Mouse (Mus musculus) c-Kit-positive CD71-negative TER-119-negative erythroid progenitor cells, embryonic 14.5 days (primary cell): ENCODE measurements around the gene Kcnv2.

Source experiments
- DNase-seq: peaks from one replicate; pipeline ENCODE4 v3.0.0-alpha.2; 2013; ENCODE audit warnings: low read depth

Gene Kcnv2

DNA sequence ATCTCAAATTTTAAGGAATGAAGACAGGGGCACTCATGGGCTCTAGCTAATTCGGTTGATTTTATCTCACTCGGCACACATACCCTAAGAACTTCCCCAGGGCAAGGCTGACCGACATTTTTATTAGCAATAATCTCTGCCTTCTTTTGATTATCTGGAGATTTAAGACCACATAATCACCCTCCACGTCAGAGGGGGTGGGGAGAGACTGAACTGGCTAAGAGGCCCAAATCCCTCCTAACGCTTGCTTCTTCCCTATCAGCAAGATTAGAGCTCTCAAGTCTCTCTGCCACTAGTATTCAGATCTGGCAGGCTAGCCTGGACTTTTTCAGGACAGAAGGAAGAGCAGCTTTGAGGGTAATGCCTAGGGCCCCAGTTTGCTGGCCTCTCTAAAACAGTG, at the start of gene Kcnv2:
Gene Kcnv2 (plus strand): TSS at position 308 of the 400 bp plus-strand sequence.
- DNase-seq: no peak

DNA sequence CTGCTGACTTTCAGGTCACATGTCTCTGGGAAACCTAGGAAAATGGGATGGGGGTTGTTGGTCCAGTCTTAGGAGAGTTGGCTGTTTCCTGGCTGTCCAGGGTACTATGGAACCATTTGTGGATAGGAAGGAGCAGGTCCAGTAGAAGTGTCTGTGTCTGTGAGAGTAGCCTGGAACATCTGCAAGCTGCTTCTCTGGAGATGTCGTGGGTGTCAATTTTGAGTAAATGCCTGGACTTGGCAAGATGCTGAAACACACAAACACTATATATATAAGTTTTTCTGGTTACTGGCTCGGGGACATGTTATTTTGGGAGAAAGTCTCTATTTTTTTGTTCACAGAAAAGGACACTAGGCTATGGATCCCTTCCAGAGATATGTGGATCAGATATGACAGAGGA, 49.0 kb upstream of the Kcnv2 start:
- DNase-seq: no peak

DNA sequence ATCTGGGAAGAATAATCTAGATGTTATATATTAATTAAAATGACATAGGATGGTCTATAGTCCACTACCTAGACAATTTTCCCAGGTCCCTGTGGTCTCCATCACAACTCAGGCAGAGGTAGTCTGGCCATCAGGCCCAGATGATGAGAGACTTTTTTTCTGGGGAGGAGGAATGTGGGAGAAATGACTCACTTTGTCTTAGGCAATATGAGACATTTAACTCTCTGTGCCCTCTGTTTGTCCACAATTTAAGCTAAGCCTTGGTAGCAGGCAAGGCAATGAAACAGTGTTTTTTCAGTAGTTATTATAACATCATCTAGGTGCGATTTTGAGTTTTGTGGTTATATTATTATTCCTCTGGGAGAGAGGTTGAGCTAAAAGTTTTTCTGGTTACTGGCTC, 48.0 kb upstream of the Kcnv2 start:
- no peak for DNase-seq

DNA sequence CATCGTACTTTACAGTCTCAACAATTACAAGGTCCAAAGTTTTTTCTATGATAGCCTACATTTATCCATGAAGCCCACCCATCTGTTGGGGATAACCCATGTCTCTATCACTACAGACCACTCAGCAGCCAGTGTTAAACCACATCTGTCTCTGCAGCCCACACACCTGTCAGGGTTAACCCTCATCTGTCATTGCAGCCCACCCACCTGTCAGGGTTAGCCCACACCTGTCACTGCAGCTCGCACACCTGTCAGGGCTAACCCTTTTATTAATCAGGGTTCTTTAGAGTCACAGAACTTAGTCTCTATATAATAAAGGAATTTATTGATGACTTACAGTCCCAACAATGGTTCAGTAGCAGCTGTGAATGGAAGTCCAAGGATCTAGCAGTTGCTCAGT, 43.2 kb upstream of the Kcnv2 start:
- DNase-seq: no peak

DNA sequence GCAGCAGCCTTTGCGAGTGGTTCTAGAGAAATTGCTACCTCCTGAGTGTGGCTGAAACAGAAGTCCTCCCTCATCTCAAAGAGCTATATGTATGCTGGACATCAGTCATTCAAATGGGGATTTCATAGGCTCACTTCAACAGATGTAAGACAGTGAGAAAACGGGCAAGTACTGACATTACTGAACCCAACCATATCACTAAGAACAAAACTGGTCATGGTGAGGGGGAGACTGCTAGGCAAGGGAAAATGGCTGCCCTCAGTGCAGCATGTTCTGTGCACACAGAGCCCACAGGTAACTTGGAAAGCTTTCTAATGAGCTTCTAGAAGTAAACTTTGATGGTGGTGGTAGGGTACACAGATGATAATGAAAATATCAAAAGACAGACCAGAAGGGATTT, 12.3 kb upstream of the Kcnv2 start:
- DNase-seq: no peak

DNA sequence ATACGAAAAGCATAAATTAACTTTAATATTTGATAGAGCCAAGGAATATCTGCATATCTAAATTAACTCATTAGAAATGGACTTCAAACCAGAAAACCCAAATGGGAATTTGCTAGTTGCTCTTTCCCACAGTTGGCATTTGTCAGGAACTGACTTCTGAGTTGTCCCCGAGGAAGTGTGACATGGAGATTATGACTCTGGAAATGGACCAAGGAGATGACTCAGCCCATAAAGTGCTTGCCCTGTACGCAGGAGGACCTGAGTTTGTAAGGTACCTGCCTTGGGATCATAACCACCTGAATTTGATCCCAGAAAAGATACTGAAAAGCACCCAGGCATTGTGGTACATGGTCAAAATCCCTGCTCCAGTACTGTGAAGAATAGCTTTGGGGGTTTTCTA, 11.1 kb upstream of the Kcnv2 start:
- DNase-seq: no peak

DNA sequence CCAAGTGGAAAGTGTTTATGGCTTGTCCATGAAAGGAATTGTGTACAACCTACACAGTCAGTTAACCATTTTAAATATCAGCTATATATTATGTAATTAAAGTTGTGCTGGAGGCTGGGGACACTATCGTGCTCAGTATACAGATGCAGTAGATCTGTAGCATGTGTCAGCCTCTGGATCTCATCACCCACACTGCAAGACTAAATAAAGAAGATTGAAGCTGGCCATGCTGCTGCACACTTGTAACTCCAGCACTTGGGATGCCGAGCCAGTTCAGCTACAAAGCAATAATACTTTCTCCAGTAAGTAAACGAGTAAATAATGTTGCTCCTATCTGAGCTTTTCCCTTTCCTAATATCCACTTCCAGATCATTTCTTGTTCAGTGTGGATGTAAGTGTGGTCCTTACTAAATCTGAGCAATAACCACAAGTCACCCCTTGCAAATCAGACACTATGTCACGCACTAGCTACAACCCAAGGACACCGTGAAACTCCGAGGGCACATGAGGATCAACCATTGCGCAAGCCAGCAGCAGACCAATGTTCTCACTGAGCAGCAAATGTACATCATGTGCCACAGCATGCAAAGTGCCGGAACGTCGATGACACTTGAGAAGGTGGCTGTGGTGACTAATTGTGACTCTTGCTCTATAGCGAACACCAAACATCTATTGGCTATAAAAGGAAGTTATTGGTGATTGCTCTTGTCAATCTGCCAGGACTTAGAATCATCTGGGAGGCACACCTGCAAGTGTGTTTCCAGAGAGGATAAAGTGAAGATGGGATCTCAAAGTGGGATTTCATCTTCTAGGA, 9.9 kb upstream of the Kcnv2 start:
- DNase-seq: no peak

DNA sequence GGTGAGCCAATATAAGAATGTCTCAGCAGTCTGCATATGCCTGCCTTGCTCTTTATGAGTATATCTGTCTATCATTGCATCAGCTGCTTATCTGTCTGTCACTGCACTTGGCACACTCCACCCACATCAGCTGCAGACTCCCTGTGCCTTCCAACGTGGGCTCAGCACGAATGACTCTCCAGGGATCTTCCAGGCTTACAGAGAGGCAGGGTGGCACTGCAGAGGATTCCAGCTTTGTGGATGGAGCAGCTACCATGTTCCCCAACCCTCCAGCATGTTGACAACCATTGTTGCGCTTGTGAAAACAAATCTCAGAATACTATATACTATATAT, 9.3 kb upstream of the Kcnv2 start:
- DNase-seq: no peak

DNA sequence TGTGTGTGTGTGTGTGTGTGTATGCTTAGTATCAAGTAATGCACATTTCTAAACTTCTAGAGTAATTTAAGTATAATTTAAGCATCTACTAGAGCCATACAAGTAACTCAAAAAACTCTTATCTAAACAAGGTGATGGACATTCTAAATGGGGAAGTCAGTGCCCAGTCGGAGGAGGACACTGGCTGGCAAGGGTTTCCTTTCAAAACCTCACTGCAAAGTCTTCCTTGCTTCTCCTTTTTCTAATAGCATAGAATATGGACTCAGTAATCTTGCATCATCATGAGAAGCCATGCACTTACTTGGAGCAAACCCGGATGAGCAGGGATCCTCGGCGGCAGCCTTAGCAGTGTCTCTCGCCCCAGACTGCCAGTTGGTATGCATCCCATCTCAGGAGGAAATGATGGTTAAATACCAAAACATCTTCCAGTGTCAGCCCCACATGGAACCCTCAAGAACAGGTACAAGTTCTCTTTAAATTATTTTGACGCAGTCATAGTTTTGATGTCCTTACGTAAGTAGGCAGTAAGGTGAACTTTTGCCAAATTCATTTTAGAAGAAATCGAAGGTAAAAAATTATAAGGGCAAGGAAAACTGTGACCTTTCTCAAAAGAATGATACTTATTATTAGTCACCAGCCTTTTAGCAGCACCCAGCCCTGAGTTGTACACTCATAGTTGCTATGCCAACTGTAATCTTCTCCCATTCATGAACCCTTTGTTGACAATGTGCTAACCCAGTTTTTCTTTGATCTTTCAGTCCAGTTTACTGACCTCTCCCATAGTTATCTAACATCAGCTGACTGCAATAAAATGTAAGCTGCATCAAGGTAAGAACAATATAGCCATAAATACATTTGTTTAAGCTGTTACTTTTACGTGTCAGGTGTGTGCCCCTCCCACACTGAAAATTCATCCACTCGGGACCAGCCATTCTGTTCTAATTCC, 5.8 kb upstream of the Kcnv2 start:
- no peak for DNase-seq

DNA sequence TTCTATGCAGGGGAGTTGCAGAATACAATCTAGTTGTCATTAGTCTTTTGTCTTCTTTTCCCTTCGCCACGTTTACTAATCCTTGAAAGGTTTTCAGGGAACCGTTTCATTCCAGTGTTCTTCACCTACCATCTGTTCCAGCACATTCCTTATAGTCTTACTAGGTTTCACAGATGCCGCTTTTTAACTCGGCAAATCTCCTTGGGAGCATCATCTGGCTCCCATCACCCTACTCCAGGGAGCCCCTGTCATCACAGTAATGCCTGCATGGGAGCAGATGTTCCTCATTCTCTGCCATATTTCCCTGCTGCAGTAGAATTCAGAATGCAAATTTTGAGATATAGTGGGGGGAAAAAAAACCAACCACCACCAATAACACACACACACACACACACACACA, 5.1 kb upstream of the Kcnv2 start:
- no peak for DNase-seq

DNA sequence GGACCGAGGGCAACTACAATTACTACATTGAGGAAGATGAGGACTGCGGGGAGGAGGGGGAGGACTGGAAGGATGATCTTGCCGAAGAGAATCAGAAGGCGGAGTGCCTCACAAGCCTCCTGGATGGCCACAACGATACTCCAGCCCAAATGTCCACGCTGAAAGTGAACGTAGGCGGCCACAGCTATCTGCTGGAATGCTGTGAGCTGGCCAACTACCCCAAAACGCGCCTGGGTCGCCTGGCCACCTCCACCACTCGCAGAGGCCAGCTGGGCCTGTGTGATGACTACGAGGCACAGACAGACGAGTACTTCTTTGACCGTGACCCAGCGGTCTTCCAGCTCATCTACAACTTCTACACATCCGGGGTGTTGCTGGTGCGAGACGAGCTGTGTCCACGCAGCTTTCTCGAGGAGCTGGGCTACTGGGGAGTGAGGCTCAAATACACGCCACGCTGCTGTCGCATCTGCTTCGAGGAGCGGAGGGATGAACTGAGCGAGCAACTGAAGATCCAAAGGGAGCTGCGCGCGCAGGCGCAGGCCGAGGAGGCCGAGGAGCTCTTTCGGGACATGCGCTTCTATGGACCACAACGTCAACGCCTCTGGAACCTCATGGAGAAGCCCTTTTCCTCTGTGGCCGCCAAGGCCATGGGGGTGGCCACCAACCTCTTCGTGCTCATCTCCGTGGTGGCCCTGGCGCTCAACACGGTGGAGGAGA, 681 bp downstream of the Kcnv2 start:
- DNase-seq: no peak

DNA sequence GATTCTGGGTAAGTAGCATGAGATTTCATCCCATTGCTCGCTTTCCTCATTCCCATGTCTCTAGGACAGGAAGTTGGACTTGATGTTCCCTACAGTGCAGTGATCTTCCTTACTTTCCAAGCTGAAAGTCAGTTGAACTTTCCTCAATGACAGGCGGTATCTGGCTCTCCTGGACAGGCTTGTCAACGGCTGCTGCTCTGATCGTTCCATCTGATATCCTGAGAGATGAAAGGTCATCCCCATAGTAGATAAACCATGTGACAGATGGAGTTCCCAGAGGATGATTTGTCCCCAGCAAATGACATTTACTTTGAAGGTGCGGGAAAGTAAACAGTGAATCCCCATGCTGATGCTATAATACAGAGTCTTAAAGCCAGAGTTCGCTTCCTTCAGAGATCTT, 3.2 kb downstream of the Kcnv2 start:
- DNase-seq: no peak

DNA sequence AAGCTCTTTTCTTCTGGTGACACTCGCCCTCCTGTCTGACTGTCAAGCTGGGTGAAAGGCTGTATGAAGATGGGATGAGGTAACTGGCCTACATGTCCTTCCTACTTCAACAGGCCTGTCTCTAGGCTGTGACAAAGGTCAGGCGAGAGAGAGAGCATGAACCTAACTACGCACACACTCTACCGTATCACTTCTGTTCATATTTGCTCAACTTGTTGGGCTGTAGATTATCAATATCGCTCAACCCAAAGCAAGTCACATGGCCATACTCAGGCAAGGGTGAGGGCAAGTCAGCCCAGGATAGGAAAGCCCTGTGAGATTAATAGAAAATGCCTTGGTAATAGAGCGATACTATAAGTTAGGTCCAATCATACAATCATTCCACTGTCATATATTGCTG, 5.2 kb downstream of the Kcnv2 start:
- DNase-seq: no peak

DNA sequence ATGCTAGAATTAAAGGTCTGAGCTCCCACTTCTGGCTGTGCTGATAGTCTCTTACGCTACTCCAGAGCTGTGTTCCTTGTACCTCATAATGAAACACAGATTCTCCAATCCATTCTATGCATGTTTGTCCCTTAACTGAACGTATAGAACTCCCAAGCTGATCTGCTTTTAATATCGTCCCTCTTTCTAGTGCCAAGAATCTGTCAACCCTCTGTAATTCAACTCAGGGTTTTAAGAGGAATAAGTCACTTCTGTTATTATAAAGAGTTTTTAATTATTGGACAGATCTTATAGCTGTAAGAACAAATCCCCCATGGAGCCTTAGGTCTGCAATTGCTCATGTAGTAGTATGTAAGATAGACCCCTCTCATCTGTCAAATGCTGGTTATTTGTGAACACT, 5.8 kb downstream of the Kcnv2 start:
- DNase-seq: no peak

DNA sequence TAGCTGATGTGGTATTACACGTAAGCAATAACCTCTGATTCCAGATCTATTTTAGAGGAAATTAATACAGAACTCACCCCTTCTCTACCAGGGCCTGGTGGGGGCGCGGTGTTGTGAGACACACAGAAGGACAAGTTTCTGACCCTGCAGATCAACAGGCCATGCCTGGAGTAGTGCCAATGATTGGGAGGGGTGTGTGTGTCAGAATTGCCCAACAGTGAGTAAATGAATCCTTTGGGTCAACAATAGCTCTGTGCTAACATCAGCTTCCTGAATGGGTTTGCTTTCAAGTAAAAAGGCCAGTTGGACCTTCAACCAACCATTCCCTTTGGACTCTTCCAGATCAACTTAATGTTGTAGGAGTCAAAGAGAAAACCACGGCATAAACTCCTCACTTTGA, 6.3 kb downstream of the Kcnv2 start:
- DNase-seq: no peak

DNA sequence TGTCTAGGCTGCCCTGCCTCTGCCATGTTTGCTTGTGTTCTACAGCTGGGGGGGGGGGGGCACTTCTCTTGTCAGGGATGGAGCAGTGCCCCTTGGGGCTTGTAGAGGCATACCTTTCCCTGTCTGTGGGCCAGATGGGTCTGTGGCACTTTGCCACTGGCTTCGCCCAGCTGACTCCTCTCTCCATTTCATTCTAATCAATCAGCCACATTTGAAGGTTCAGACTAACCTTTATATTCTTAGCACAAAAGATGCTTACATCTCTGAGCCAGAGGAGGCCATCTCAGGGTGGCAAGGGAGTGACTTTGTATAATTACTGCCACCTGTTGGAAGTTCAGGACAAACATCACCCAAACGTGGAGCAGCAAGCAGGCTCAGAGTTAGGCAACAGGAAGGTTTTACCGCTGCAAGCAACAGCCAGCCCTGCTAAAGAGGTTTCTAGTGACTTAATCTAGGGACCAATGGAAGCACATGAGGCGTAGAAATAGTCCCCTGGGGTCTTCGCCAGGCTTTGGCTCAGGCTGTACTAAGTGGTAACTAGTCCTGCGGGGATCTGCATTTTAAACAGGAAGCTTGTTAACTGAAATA, 9.9 kb downstream of the Kcnv2 start:
- no peak for DNase-seq

DNA sequence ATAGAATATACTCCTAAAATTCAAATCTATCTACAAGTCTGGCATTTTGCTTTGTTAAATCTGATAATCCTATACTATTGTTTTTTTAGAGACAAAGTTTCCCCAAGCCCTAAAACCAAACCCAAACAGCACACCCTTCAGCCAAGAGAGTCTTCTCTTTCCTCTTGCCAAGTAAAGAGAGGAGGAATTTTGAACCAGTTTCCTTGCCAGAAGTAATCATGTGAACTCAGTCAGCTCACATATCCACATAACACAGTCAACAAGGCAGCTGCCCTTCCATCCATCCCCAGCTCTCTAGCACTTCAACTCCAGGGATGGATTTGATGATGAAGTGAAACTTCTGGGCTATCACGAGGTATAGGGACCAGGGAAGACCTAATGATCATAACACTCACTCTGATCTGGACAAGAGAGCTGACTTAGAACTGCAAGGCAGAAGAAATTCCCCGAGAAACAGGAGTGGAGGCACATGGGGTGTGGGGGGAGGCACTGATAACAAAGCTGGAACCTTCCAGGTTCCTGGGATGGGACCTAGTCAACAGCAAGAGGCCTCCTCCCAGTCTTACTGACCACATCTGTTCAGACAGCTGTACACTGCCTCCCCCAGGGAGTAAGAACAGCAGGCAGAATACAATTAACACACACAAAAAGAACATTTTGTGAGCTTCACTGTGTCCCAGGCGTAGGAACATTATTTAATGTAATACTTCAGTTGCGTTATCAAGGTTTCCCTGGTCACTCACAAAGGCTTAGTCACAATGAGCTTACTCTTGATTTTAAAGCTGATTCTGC, 13.9 kb downstream of the Kcnv2 start:
- DNase-seq: no peak

DNA sequence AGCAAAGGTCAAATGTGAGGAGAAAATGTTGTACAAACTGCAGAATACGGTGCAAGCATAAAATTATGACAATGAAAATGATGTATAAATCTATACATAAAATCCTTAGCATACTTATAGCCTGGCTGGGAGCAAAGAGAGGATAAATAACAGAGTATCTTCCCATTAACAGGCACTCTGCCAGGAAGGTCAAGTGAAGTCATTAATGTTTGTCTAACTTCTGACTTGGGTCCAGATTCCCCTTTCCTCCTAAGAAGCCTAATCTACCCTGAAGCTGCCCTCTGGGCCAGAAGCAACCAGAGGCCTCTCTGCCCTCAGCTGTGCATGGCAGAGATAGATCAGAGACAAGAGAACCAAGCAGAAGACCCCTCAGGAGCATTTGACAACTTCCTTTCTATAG, 24.1 kb downstream of the Kcnv2 start:
- no peak for DNase-seq

DNA sequence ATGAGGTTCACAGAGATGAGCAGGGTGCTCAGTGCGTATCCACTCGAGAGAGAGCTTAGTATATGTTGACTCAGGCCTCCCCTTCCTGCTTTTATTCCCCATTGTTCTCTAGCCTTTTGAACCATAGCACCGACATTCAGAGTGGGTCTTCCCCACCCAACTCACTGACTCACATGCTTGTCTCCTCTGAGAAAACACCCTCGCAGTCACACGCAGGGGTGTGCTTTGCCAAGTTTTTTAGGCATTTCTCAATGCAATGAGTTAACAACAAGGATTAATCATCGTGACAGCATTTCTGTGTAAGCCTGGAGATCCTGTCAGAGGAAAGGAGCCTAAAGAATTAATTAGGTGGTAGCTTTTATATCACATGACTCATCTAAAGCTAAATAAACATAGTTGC, 29.3 kb downstream of the Kcnv2 start:
- no peak for DNase-seq

DNA sequence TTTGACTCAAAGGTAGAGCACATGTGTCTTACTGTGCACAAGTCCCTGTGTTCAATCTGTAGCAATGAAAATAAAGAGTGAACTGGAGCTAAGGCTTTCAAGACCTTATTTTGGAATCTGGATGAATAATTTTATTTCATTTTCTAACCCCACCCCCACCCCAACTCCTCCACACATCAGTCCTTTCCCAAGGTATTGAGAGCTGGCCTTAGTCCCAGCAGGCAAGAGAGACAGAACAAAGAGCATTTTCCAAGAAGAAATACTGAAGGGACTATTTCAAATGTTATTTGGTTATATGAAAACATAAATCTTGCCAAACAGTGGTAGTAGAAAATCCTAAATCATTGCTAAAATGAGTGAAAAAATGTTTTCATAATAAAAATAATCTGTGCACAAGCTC, 38.0 kb downstream of the Kcnv2 start:
- no peak for DNase-seq

DNA sequence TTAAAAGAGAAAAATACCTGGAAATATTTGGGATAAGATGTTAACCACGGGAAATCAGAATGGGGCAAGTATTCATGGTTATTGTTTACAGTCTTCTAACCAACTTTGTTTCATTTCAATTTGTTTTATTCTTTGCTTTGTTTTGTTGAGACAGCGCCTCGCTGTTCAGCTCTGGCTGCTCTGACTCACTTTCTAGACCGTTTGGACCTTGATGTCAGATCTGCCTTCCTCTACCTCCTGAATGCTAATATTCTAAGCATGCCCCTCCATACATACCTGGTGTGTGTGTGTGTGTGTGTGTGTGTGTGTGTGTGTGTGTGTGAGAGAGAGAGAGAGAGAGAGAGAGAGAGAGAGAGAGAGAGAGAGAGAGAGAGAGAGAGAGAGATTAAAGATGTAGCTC, 41.5 kb downstream of the Kcnv2 start:
- DNase-seq: no peak

DNA sequence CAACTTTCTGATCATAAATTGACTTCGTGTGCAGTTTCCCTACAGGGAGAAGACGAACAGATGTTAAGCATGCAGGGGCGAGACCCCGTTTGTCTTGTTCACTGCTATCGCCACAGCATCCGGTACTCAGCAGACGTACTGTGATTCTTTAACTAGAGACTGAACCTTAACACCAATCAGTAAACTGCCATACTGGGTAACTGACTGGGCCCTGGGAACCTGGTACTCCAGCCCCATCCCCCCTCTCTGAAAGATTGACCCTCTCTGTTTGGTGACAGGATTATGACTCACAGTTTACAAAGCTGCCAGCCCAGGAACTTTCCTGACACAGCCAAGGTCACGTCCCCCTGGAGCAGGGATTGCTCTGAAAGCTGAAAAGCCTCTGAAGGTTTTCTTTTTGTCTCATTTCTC, 42.1 kb downstream of the Kcnv2 start:
- no peak for DNase-seq
